Mouse (Mus musculus): ENCODE data around the gene Ppih. TPM values are rescaled to one million over a fixed set of nuclear protein-coding genes. Genes with fewer than 3 reads are reported as not detected.
A peak's percentile ranks its signal among the peaks of the same experiment; 100 is the strongest.

Gene Ppih
- 133 and 150 TPM in 2 replicates for polyA plus RNA-seq (2016; fragmentation: Nextera tagmentation; extraction: Ambion mirVana)

GRCm38 (mm10) chr4:119320131-119320830 lies at the start of gene Ppih:
Gene Ppih, minus strand, starts transcription at chr4:119320546.
- H3K36me3 ChIP-seq: peaks cover 40% of the 10 kb centered on the region
- peaks cover 18% of the 10 kb centered on the region for H3K4me1 ChIP-seq
- peak within 1 kb of the TSS; percentile 86 for H3K4me3 ChIP-seq
- WGBS: under 1% methylated on average over 44 of the region's 44 CpGs
- peak; percentile 96 for DNase-seq (ENCODE audit: low spot score)
- peak within 1 kb of the TSS; percentile 86 for H3K27ac ChIP-seq (replicated peaks)
- 0 out of 2 replicates have a peak, but pooled peaks cover 5% of the 10 kb centered on the region for H3K27me3 ChIP-seq (ENCODE audit: low read depth, poor library complexity, severe bottlenecking)
- H3K9me3 ChIP-seq (replicated peaks): no peaks in the 10 kb centered on the region

DNA sequence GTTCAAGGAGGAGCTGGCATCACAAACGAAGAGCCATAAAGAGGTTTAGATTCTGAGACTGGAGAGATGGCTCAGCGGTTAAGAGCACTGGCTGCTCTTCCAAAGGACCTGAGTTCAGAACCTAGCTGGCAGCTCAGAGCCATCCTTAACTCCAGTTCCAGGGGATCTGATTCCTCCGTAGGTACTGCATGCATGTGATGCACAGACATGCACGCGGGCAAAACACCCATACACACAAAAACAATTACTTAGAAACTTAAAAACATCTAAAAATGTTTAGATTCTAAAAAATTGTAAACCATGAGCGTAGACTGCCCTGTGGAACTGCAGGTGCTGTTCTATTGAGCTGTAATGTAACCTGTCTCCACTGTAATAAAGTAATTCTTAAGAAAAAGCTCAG lies 49.1 kb upstream of the Ppih start:
- no peaks in the 10 kb centered on the region for H3K4me1 ChIP-seq
- DNase-seq (ENCODE audit: low spot score): no peak
- no peaks in the 10 kb centered on the region for H3K36me3 ChIP-seq
- WGBS: 86% methylated on average over 6 of the region's 6 CpGs
- no peaks in the 10 kb centered on the region for H3K9me3 ChIP-seq (replicated peaks)
- no peak overlapping the region for H3K4me3 ChIP-seq
- H3K27me3 ChIP-seq (ENCODE audit: low read depth, poor library complexity, severe bottlenecking): no peaks in the 10 kb centered on the region
- H3K27ac ChIP-seq (replicated peaks): no peak overlapping the region

DNA sequence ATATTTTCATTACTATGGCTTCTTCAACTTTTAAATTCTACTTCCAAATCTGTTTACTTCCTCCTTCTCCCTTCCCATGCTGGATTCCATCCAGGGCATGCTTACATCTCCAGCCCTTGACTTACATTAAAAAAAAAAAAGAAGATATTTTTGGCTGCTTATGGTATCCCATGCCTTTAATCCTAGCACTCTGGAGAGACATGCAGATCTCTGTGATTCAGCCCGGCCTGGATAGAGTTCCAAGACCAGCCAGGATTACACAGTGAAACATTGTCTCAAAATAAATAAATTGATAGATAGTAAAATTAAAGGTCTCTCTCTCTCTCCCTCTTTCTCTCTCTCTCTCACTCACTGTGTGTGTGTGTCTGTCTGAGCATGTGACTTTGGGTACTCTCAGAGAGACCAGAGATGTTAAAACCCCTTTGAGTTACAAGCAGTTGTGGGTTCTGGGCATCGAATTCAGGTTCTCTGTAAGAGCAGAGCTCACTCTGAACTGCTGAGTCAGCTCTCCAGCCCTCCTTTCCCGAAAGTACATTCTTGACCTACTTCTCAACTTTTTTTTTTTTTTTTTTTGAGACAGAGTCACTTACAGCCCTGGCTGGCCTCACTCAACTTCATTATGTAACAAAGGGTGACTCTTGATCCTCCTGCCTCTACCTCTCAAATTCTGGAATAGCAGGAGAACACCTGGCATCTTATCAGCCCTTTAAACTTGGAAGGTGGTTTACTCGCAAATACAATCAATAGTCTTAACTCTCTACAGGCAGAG lies 46.6 kb upstream of the Ppih start:
- no peak for DNase-seq (ENCODE audit: low spot score)
- Histone ChIP-seq H3K4me3 (no peak overlapping the region), H3K9me3 (replicated peaks) (no peaks in the 10 kb centered on the region), H3K27me3 (ENCODE audit: low read depth, poor library complexity, severe bottlenecking) (no peaks in the 10 kb centered on the region), H3K4me1 (no peaks in the 10 kb centered on the region), H3K36me3 (no peaks in the 10 kb centered on the region), H3K27ac (replicated peaks) (no peak overlapping the region)
- 78% methylated on average over 4 of the region's 4 CpGs for WGBS

DNA sequence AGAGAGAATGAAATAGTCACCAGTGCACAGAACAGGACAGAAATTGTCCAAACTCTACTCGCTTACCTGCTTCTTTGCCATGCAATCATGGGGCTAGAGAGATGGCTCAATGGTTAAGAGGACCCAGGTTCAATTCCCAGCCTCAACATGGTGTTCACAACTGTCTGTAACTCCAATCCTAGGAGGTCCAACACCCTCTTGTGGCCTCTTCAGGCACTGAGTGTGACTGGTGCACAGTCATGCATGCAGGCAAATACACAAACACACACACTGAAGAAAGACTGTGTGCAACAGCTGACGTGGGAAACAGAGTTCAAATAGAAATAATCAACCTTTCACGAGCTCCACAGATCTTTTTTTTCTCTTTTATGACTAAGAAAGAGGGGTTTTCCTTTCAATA lies 41.9 kb upstream of the Ppih start:
- 86% methylated on average over 3 of the region's 3 CpGs for WGBS
- Histone ChIP-seq H3K4me3 (no peak overlapping the region), H3K27ac (replicated peaks) (no peak overlapping the region), H3K9me3 (replicated peaks) (no peaks in the 10 kb centered on the region), H3K4me1 (peaks cover 9% of the 10 kb centered on the region; the same call in 1 of the 2 replicates), H3K27me3 (ENCODE audit: low read depth, poor library complexity, severe bottlenecking) (peaks cover 14% of the 10 kb centered on the region), H3K36me3 (no peaks in the 10 kb centered on the region)
- no peak for DNase-seq (ENCODE audit: low spot score)

GRCm38 (mm10) chr4:119359196-119359971 lies 39.0 kb upstream of the Ppih start:
- H3K27me3 ChIP-seq (ENCODE audit: low read depth, poor library complexity, severe bottlenecking): peaks cover 21% of the 10 kb centered on the region
- H3K36me3 ChIP-seq: no peaks in the 10 kb centered on the region
- peak; percentile 56 for DNase-seq (ENCODE audit: low spot score)
- H3K9me3 ChIP-seq (replicated peaks): no peaks in the 10 kb centered on the region
- H3K27ac ChIP-seq (replicated peaks): peak overlapping the region; percentile 78
- 10% methylated on average over 30 of the region's 30 CpGs for WGBS
- H3K4me1 ChIP-seq: peaks cover 9% of the 10 kb centered on the region; the same call in 1 of the 2 replicates
- H3K4me3 ChIP-seq: peak overlapping the region; percentile 54

DNA sequence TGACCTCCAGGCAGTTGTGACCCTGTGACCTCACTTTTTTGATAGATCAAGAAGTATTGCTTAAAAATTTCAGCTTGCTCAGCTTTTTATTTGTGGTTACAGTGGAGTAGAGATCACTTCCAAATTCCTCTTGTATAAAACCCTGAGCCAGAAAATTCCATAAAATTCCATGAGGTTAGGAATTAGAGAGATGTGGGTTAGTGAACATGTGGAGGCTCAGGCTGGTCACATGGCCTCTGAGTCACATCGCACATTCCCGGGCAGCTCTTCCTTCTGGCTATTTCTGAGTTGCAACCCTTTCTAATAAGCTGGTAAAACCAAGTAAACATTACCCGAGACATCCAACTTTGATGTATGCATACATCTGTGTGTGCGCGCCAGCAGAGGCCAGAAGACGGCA lies 25.2 kb upstream of the Ppih start:
- 96% methylated on average over 6 of the region's 6 CpGs for WGBS
- H3K9me3 ChIP-seq (replicated peaks): no peaks in the 10 kb centered on the region

GRCm38 (mm10) chr4:119338861-119339361 lies 18.6 kb upstream of the Ppih start:
- WGBS: 6% methylated on average over 10 of the region's 10 CpGs
- no peak overlapping the region for H3K4me3 ChIP-seq
- peak; percentile 60 for DNase-seq (ENCODE audit: low spot score)
- H3K4me1 ChIP-seq: peaks cover 5% of the 10 kb centered on the region; the same call in 1 of the 2 replicates
- no peaks in the 10 kb centered on the region for H3K9me3 ChIP-seq (replicated peaks)
- 0 out of 2 replicates have a peak overlapping the region, but pooled peaks have one; percentile 7 for H3K27ac ChIP-seq (replicated peaks)
- no peaks in the 10 kb centered on the region for H3K27me3 ChIP-seq (ENCODE audit: low read depth, poor library complexity, severe bottlenecking)
- no peaks in the 10 kb centered on the region for H3K36me3 ChIP-seq

More for the DNA sequence above, 25.2 kb upstream of the Ppih start:
- Histone ChIP-seq H3K27me3 (ENCODE audit: low read depth, poor library complexity, severe bottlenecking) (no peaks in the 10 kb centered on the region), H3K4me3 (no peak overlapping the region), H3K4me1 (no peaks in the 10 kb centered on the region), H3K27ac (replicated peaks) (no peak overlapping the region), H3K36me3 (no peaks in the 10 kb centered on the region)
- no peak for DNase-seq (ENCODE audit: low spot score)

DNA sequence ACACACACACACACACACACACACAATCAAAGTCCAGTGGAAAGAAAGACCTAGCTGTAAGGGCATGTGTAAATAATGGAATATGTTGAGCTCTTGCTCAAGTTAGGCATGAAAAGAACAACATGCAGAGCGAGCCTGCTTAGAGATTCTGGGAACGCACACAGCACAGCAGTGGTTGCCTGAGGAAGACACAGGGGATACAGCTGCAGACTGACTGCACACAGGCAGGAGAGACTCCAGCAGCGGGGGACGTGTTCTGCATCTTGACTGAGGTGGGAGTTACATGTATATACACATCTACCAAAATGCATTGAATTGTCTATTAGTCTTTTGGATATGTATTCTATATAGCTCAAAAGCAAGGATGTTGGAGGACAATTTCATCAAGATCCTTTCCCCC lies 18.1 kb upstream of the Ppih start:
- no peaks in the 10 kb centered on the region for H3K27me3 ChIP-seq (ENCODE audit: low read depth, poor library complexity, severe bottlenecking)
- H3K36me3 ChIP-seq: no peaks in the 10 kb centered on the region
- H3K9me3 ChIP-seq (replicated peaks): no peaks in the 10 kb centered on the region
- H3K4me1 ChIP-seq: peaks cover 5% of the 10 kb centered on the region; the same call in 1 of the 2 replicates
- 87% methylated on average over 4 of the region's 4 CpGs for WGBS
- no peak overlapping the region for H3K4me3 ChIP-seq
- H3K27ac ChIP-seq (replicated peaks): 0 out of 2 replicates have a peak overlapping the region, but pooled peaks have one; percentile 7
- no peak for DNase-seq (ENCODE audit: low spot score)

- Histone ChIP-seq H3K4me1 (peaks cover 2% of the 10 kb centered on the region; the same call in 1 of the 2 replicates), H3K27ac (replicated peaks) (no peak overlapping the region), H3K4me3 (no peak overlapping the region), H3K9me3 (replicated peaks) (no peaks in the 10 kb centered on the region), H3K36me3 (no peaks in the 10 kb centered on the region), H3K27me3 (ENCODE audit: low read depth, poor library complexity, severe bottlenecking) (no peaks in the 10 kb centered on the region)
- no peak for DNase-seq (ENCODE audit: low spot score)
- 86% methylated on average over 6 of the region's 6 CpGs for WGBS
Measured at GRCm38 (mm10) chr4:119333487-119333886, 13.1 kb upstream of the Ppih start.

- peaks cover 33% of the 10 kb centered on the region for H3K36me3 ChIP-seq
- 0 out of 2 replicates have a peak, but pooled peaks cover 5% of the 10 kb centered on the region for H3K27me3 ChIP-seq (ENCODE audit: low read depth, poor library complexity, severe bottlenecking)
- H3K4me1 ChIP-seq: peaks cover 18% of the 10 kb centered on the region
- H3K9me3 ChIP-seq (replicated peaks): no peaks in the 10 kb centered on the region
- H3K27ac ChIP-seq (replicated peaks): peak overlapping the region; percentile 86
- no peak for DNase-seq (ENCODE audit: low spot score)
- 32% methylated on average over 10 of the region's 10 CpGs for WGBS
- peak overlapping the region; percentile 86 for H3K4me3 ChIP-seq
Measured at GRCm38 (mm10) chr4:119320896-119321550, 677 bp upstream of the Ppih start.

DNA sequence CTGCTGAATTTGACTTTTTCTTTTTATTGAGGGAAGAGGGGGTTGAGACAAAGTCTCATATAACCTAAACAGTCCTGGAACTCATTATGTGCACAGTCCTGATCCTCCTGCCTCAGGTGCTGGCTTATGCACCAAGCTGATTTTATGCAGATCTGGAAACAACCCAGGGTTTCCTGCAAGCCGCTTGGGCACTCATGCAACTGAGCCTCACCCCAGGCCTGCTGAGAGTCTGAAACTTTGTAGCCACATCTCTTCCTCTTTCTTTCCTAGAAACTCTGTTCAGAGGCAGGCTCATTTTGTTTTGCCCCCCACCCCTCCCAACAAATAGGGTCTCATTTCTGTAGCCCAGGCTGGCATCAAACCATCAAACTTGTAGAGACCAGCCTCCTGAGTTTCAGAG lies 6.6 kb downstream of the Ppih start:
- no peak for DNase-seq (ENCODE audit: low spot score)
- no peak overlapping the region for H3K4me3 ChIP-seq
- 83% methylated on average over 1 of the region's 1 CpGs for WGBS
- H3K27me3 ChIP-seq (ENCODE audit: low read depth, poor library complexity, severe bottlenecking): no peaks in the 10 kb centered on the region
- H3K36me3 ChIP-seq: peaks cover 99% of the 10 kb centered on the region
- no peak overlapping the region for H3K27ac ChIP-seq (replicated peaks)
- H3K4me1 ChIP-seq: no peaks in the 10 kb centered on the region
- H3K9me3 ChIP-seq (replicated peaks): no peaks in the 10 kb centered on the region

- no peaks in the 10 kb centered on the region for H3K9me3 ChIP-seq (replicated peaks)
- no peak overlapping the region for H3K4me3 ChIP-seq
- no peak for DNase-seq (ENCODE audit: low spot score)
- H3K4me1 ChIP-seq: no peaks in the 10 kb centered on the region
- no peak overlapping the region for H3K27ac ChIP-seq (replicated peaks)
- 81% methylated on average over 5 of the region's 5 CpGs for WGBS
- H3K36me3 ChIP-seq: peaks cover 61% of the 10 kb centered on the region
- H3K27me3 ChIP-seq (ENCODE audit: low read depth, poor library complexity, severe bottlenecking): no peaks in the 10 kb centered on the region
Measured at GRCm38 (mm10) chr4:119305418-119305817, 14.9 kb downstream of the Ppih start.

Data from midbrain, embryonic 10.5 days (tissue).